7 mouse cellular contexts compared by ENCODE assay signal in genomic region chr13:55329683-55330566, GRCm38 (mm10). TPM values are rescaled to one million over a fixed set of nuclear protein-coding genes. Genes with fewer than 3 reads are reported as not detected.
DNase-seq lines count a peak whose midpoint lies in the region; ATAC-seq lines count a peak whose summit lies in the region.

TSS of gene Mxd3 (minus strand) at chr13:55329823.

- no peaks in the 10 kb centered on the region for H3K9me3 ChIP-seq in intestine, embryonic 14.5 days (ENCODE audit: control insufficient read depth, low read length)
- no peaks in the 10 kb centered on the region for H3K9me3 ChIP-seq in limb, embryonic 10.5 days (replicated peaks)
- H3K9me3 ChIP-seq in midbrain, embryonic 12.5 days = no peaks in the 10 kb centered on the region

- H3K36me3 ChIP-seq in intestine, embryonic 14.5 days (ENCODE audit: control insufficient read depth, insufficient read depth, low read length) = peaks cover 15% of the 10 kb centered on the region
- H3K36me3 ChIP-seq in limb, embryonic 10.5 days = peaks cover 20% of the 10 kb centered on the region
- peaks cover 15% of the 10 kb centered on the region for H3K36me3 ChIP-seq in midbrain, embryonic 12.5 days

- H3K9ac ChIP-seq in intestine, embryonic 14.5 days (ENCODE audit: low read length) = peak within 1 kb of the TSS; percentile 64
- H3K9ac ChIP-seq in midbrain, embryonic 12.5 days (replicated peaks) = peak within 1 kb of the TSS; percentile 82

- peak within 1 kb of the TSS; percentile 69 for H3K4me3 ChIP-seq in intestine, embryonic 14.5 days (ENCODE audit: low read depth, low read length)
- H3K4me3 ChIP-seq in limb, embryonic 10.5 days = peak within 1 kb of the TSS; percentile 76
- peak within 1 kb of the TSS; percentile 72 for H3K4me3 ChIP-seq in midbrain, embryonic 12.5 days

- H3K4me1 ChIP-seq in intestine, embryonic 14.5 days (replicated peaks; ENCODE audit: control insufficient read depth, insufficient read depth, low read length) = peaks cover 24% of the 10 kb centered on the region
- peaks cover 37% of the 10 kb centered on the region for H3K4me1 ChIP-seq in limb, embryonic 10.5 days
- peaks cover 37% of the 10 kb centered on the region for H3K4me1 ChIP-seq in midbrain, embryonic 12.5 days

- WGBS in intestine, embryonic 14.5 days = under 1% methylated on average over 82 of the region's 82 CpGs
- WGBS in limb, embryonic 10.5 days = under 1% methylated on average over 81 of the region's 82 CpGs
- under 1% methylated on average over 81 of the region's 82 CpGs for WGBS in midbrain, embryonic 12.5 days

- peak within 1 kb of the TSS; percentile 63 for H3K4me2 ChIP-seq in intestine, embryonic 14.5 days (ENCODE audit: low read length)
- H3K4me2 ChIP-seq in midbrain, embryonic 12.5 days (replicated peaks) = peak within 1 kb of the TSS; percentile 88

- peak; percentile 85 for ATAC-seq in intestine, embryonic 14.5 days (replicated peaks; ENCODE audit: low FRiP score, low TSS enrichment, low read depth)
- ATAC-seq in midbrain, embryonic 12.5 days (ENCODE audit: low FRiP score, low read depth) = peak; percentile 81

- no peaks in the 10 kb centered on the region for H3K27me3 ChIP-seq in intestine, embryonic 14.5 days (replicated peaks; ENCODE audit: control insufficient read depth, insufficient read depth, low read length)
- peaks cover 5% of the 10 kb centered on the region; the same call in 1 of the 2 replicates for H3K27me3 ChIP-seq in limb, embryonic 10.5 days (ENCODE audit: low read depth, poor library complexity, severe bottlenecking)
- peaks cover 11% of the 10 kb centered on the region; the same call in 1 of the 2 replicates for H3K27me3 ChIP-seq in midbrain, embryonic 12.5 days

- peak; percentile 91 for DNase-seq in adrenal gland, adult 2 months
- DNase-seq in embryo, embryonic 10 days (ENCODE audit: low spot score) = peak; percentile 89
- DNase-seq in gastrocnemius, postnatal 25 days = peak; percentile 82
- DNase-seq in intestine, embryonic 14.5 days (ENCODE audit: low spot score) = peak; percentile 97
- peak; percentile 95 for DNase-seq in limb, embryonic 10.5 days (ENCODE audit: low spot score)
- DNase-seq in skeletal muscle tissue, adult 2 months (ENCODE audit: low read depth, low spot score) = peak; percentile 36

- peak within 1 kb of the TSS; percentile 90 for H3K27ac ChIP-seq in intestine, embryonic 14.5 days (ENCODE audit: low read depth)
- peak within 1 kb of the TSS; percentile 97 for H3K27ac ChIP-seq in limb, embryonic 10.5 days
- H3K27ac ChIP-seq in midbrain, embryonic 12.5 days (replicated peaks) = peak within 1 kb of the TSS; percentile 94

RNA-seq across cellular contexts. Expression of gene Mxd3, which starts in this region (rescaled TPM):
- 1 to 10 TPM; 1.2 to 1.7 TPM for total RNA-seq in adrenal gland, adult 2 months (2021)
- 5.5 and 6.4 TPM in 2 replicates for polyA plus RNA-seq in adrenal gland, adult 2 months (2012; rRNA removed)
- 1 to 10 TPM in 1 of 2 experiments, under 1 TPM in 1; 0.72 to 1.5 TPM for total RNA-seq in gastrocnemius, postnatal 25 days (2021)
- polyA plus RNA-seq in intestine, embryonic 14.5 days (2014; fragmentation: Nextera tagmentation; extraction: Ambion mirVana) = 30.1 and 30.2 TPM in 2 replicates
- polyA plus RNA-seq in limb, embryonic 10.5 days (2016; fragmentation: Nextera tagmentation; extraction: Ambion mirVana) = 15.8 and 27.5 TPM in 2 replicates
- 28.7 and 32.1 TPM in 2 replicates for polyA plus RNA-seq in midbrain, embryonic 12.5 days (2016; fragmentation: Nextera tagmentation; extraction: Ambion mirVana)

Comparison
In these comparisons a context has a peak if more than half of its experiments do, and no peak if none do; other contexts are left out.
1. Peak in every context shown above with its lines: DNase-seq, ATAC-seq, H3K4me3 ChIP-seq and H3K27ac ChIP-seq.
2. DNase-seq: peak in every context shown above with its lines; median percentile 97 in intestine, embryonic 14.5 days; 95 in limb, embryonic 10.5 days; 91 in adrenal gland, adult 2 months; 89 in embryo, embryonic 10 days; 82 in gastrocnemius, postnatal 25 days; 36 in skeletal muscle tissue, adult 2 months.